ENCODE assay signal across 10 mouse cellular contexts in genomic region chr8:102554213-102554612, GRCm38 (mm10).
A peak's percentile ranks its signal among the peaks of the same experiment; 100 is the strongest.
DNase-seq lines count a peak whose midpoint lies in the region; TF ChIP-seq lines count a peak whose summit lies in the region.
"Had no signal": no experiment of that assay in that cellular context is flagged by ENCODE, and none has a peak within 500 bp of the region (broad histone marks: within the 10 kb centered on the region; RNA-seq: fewer than 3 reads in every experiment).

No protein-coding gene starts in this region.

- H3K27ac ChIP-seq in heart, embryonic 10.5 days, result peak overlapping the region; percentile 64
- H3K27ac ChIP-seq in left cerebral cortex, adult 2 months, result peak overlapping the region; percentile 36; the same call in 1 of the 2 replicates
- peak overlapping the region; percentile 73; the same call in 1 of the 2 replicates for H3K27ac ChIP-seq in limb, embryonic 10.5 days

- no peaks in the 10 kb centered on the region for H3K36me3 ChIP-seq in heart, embryonic 10.5 days
- H3K36me3 ChIP-seq in limb, embryonic 10.5 days, result no peaks in the 10 kb centered on the region

- intact Hi-C loops in heart, postnatal 14 days (cut with DNase I), result no loop called here
- intact Hi-C loops in left cerebral cortex, adult 2 months (cut with DNase I), result no loop called here
- intact Hi-C loops in left cerebral cortex, postnatal 25 days (cut with DNase I), result no loop called here

- WGBS in heart, embryonic 10.5 days, result 46% methylated on average over 6 of the region's 6 CpGs
- WGBS in limb, embryonic 10.5 days, result 72% methylated on average over 6 of the region's 6 CpGs

- no peaks in the 10 kb centered on the region for H3K27me3 ChIP-seq in heart, embryonic 10.5 days (ENCODE audit: insufficient read depth, poor library complexity, severe bottlenecking)
- no peaks in the 10 kb centered on the region for H3K27me3 ChIP-seq in limb, embryonic 10.5 days (ENCODE audit: low read depth, poor library complexity, severe bottlenecking)

- no peak for TF ChIP-seq CTCF in left cerebral cortex, adult 2 months (IDR thresholded peaks at IDR 0.05)

- peak; percentile 83 for DNase-seq in heart, embryonic 10.5 days (ENCODE audit: low spot score)
- no peak for DNase-seq in heart, postnatal 14 days
- DNase-seq in left cerebral cortex, adult 2 months (ENCODE audit: extremely low spot score in 1 of 2, low spot score in 2 of 2), result no peak
- no peak for DNase-seq in left cerebral cortex, postnatal 25 days (ENCODE audit: low spot score in 2 of 2)
- DNase-seq in limb, embryonic 10.5 days (ENCODE audit: low spot score), result no peak
- DNase-seq in mesoderm, embryonic 11.5 days (ENCODE audit: low read depth, low spot score), result peak; percentile 25
- DNase-seq in cerebellum, adult 9-11 months, result no peak
- no peak for DNase-seq in adrenal gland, postnatal 25 days
- DNase-seq: gastrocnemius, postnatal 14 days; kidney, adult 9 months had no signal

- H3K4me1 ChIP-seq in heart, embryonic 10.5 days, result peaks cover 12% of the 10 kb centered on the region
- H3K4me1 ChIP-seq in limb, embryonic 10.5 days, result peaks cover 13% of the 10 kb centered on the region; the same call in 1 of the 2 replicates

- H3K4me3 ChIP-seq in heart, embryonic 10.5 days, result no peak overlapping the region
- no peak overlapping the region for H3K4me3 ChIP-seq in left cerebral cortex, adult 2 months
- no peak overlapping the region for H3K4me3 ChIP-seq in limb, embryonic 10.5 days

- H3K9me3 ChIP-seq in heart, embryonic 10.5 days, result no peaks in the 10 kb centered on the region
- H3K9me3 ChIP-seq in limb, embryonic 10.5 days (replicated peaks), result no peaks in the 10 kb centered on the region

Comparison
In these comparisons a context has a peak if more than half of its experiments do, and no peak if none do; other contexts are left out.
1. DNase-seq: peak in heart, embryonic 10.5 days (single experiment) and mesoderm, embryonic 11.5 days (single experiment); none in heart, postnatal 14 days (0 of 2), left cerebral cortex, adult 2 months (0 of 2), left cerebral cortex, postnatal 25 days (0 of 2), limb, embryonic 10.5 days (single experiment), cerebellum, adult 9-11 months (single experiment) and adrenal gland, postnatal 25 days (single experiment).
2. Peak in every context shown above with its lines, with median percentiles within 50 percentile points of each other: H3K27ac ChIP-seq.